Mouse (Mus musculus) kidney, adult 18-20 months (tissue): ENCODE data around the gene Fbxw20.
"Not testable (repeated sequence)": the region's sequence is repeated elsewhere in the genome, so short reads cannot be mapped to it uniquely, and the experiment has no call there.

ENCODE experiments used
- DNase-seq: peaks from one replicate; pipeline ENCODE4 v3.0.0; 2021

The Fbxw20 gene

GRCm38 (mm10) chr9:109234654-109235053, at the start of gene Fbxw20:
Gene Fbxw20 (minus strand): TSS chr9:109234754.
- DNase-seq = no peak

DNA sequence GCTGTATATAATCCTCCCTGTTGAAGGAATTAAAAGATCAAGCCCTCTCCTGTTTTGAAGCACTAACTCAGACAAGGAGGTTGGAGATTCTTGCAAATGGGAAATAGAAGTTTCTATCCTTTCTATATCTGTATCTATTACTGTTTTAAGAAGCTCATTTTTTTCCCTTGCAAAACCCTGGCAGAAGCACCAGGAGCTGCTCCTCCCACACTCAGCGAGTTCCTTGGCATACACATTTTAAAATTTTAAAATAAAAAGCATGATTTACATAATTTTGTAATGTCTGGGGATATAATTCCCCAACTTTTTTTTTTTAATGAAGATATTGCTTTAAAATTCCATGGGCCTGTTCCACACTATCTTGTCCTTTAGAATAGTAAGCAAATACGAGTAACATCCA, 28.5 kb upstream of the Fbxw20 start:
- DNase-seq = no peak

GRCm38 (mm10) chr9:109218449-109218848, 16.1 kb downstream of the Fbxw20 start:
- no peak for DNase-seq

GRCm38 (mm10) chr9:109201347-109201746, 33.2 kb downstream of the Fbxw20 start:
- not testable (repeated sequence) for DNase-seq

DNA sequence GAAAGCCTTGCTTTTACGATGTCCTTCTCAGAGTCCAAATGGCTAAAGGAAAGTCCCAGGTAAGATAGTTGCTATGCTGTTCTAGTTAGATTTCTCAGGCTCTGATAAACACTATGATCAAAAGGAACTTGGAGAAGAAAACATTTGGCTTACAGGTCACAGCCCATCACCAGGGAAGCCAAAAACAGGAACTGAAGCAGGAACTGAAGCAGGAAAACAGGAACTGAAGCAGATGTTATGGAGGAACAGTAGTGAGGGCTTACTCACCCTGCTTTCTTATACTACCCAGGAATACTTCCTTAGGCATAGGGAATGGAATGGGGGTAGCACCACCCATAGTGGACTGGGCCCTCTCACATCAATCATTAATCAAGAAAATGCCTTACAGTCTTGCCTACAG, 34.2 kb downstream of the Fbxw20 start:
- no peak for DNase-seq

GRCm38 (mm10) chr9:109199353-109199752, 35.2 kb downstream of the Fbxw20 start:
- DNase-seq = no peak

GRCm38 (mm10) chr9:109195875-109196274, 38.7 kb downstream of the Fbxw20 start, which contains the start of gene Fbxw13:
Gene Fbxw13 (minus strand): TSS chr9:109195975.
- not testable (repeated sequence) for DNase-seq

GRCm38 (mm10) chr9:109177208-109177607, 57.3 kb downstream of the Fbxw20 start:
- DNase-seq = no peak

DNA sequence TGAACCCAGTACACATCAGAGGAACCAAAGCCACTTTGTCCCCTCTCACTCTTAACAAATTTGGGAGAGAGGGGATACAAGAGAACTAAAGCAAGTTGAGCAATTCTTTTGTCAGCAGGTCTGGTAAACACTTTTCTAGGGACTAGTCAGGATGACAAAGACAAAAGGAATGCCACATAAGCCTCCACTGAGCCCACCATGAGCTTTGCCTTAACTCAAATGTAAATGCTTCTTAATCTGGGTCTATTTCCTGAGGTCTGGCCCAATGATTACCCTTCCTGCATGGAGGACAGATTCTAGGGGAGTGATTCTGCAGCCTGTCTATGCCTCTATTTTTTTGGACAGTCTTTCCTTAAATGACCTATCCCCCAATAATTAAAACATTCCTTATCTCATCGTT, 58.3 kb downstream of the Fbxw20 start:
- no peak for DNase-seq
